Mouse (Mus musculus) heart, embryonic 12.5 days (tissue): ENCODE measurements around the gene Naglu. TPM values are rescaled to one million over a fixed set of nuclear protein-coding genes. Genes with fewer than 3 reads are reported as not detected.

Experiments used
- ATAC-seq: fragments of 200-750 bp; cut with Nextera tagmentation; 2 replicates; pipeline ENCODE4 v1.8.0; 2017; ENCODE audit warnings: moderate TSS enrichment, moderate library complexity; ENCODE audit not compliant: insufficient number of reproducible peaks, low FRiP score
- H3K27ac ChIP-seq: fragments of 300-500 bp; sonication (generic); 2 replicates; pipeline ENCODE4 v1.5.1; 2016; ENCODE audit warnings: mild to moderate bottlenecking, moderate library complexity; ENCODE audit not compliant: poor library complexity, severe bottlenecking
- H3K27me3 ChIP-seq: fragments of 300-500 bp; sonication (generic); replicated peaks from 2 replicates; pipeline ENCODE4 v1.6.1; 2016; ENCODE audit warnings: mild to moderate bottlenecking, moderate library complexity
- H3K36me3 ChIP-seq: fragments of 300-500 bp; sonication (generic); 2 replicates; pipeline ENCODE4 v1.6.1; 2016; ENCODE audit warnings: mild to moderate bottlenecking, moderate library complexity
- H3K4me1 ChIP-seq: fragments of 300-500 bp; sonication (generic); replicated peaks from 2 replicates; pipeline ENCODE4 v1.6.1; 2016; ENCODE audit warnings: mild to moderate bottlenecking
- H3K4me2 ChIP-seq: fragments of 300-500 bp; sonication (generic); 2 replicates; pipeline ENCODE4 v1.6.1; 2016; ENCODE audit warnings: mild to moderate bottlenecking, moderate library complexity
- H3K4me3 ChIP-seq: fragments of 300-500 bp; sonication (generic); 2 replicates; pipeline ENCODE4 v1.5.1; 2016; ENCODE audit warnings: mild to moderate bottlenecking
- H3K9ac ChIP-seq: fragments of 300-500 bp; sonication (generic); 2 replicates; pipeline ENCODE4 v1.6.1; 2016; ENCODE audit warnings: mild to moderate bottlenecking, moderate library complexity
- H3K9me3 ChIP-seq: fragments of 300-500 bp; sonication (generic); replicated peaks from 2 replicates; pipeline ENCODE4 v1.6.1; 2016; ENCODE audit warnings: mild to moderate bottlenecking, moderate library complexity
- WGBS: fragments of 180-500 bp; shearing (Covaris S2); methylation state at CpG from one replicate; pipeline ENCODE4 v1.1.7; 2016; 5-methylcytosine and 5-hydroxymethylcytosine counted together
- polyA plus RNA-seq: library from polyadenylated mRNA; unstranded; fragments of >200 nt; fragmentation: Nextera tagmentation; extraction: Ambion mirVana; gene quantifications from 2 replicates; pipeline ENCODE4 v1.2.1, GENCODE M21; 2016

The Naglu gene
- polyA plus RNA-seq, 1 experiment from 2014 or later: 18.1 TPM

- H3K4me2 ChIP-seq: no peak overlapping the region
- peaks cover 46% of the 10 kb centered on the region for H3K36me3 ChIP-seq
- H3K9me3 ChIP-seq: peaks cover 4% of the 10 kb centered on the region
- peaks cover 77% of the 10 kb centered on the region for H3K4me1 ChIP-seq
- 0 out of 2 replicates have a peak overlapping the region, but pooled peaks have one; percentile 3 for H3K9ac ChIP-seq
- H3K27me3 ChIP-seq: no peaks in the 10 kb centered on the region
- no peak for ATAC-seq
- 29% methylated on average over 5 of the region's 5 CpGs for WGBS
- H3K4me3 ChIP-seq: no peak overlapping the region
- peak overlapping the region; percentile 99 for H3K27ac ChIP-seq
Measured at GRCm38 (mm10) chr11:101057860-101058259, 12.0 kb upstream of the Naglu start.

DNA sequence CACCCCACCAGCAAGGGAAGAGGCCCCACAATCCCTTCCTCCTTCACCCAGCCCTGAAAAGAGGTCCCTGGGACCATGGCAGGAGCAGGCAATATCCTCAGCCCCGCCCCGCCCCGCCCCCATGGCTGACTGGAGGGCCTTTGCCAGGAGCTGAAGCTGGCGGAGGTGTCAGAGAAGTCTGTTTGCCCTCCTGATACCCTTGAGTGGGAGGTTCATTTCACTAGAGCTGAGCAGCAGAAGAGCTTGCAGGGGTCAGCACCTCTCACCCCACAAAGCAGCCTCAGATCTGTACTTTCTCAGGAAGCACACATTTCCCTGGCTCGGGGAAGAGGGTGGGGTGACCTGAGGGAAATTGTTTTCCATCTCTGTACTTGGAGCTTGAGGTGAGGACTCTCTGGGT, 11.1 kb upstream of the Naglu start:
- WGBS: 41% methylated on average over 5 of the region's 5 CpGs
- H3K4me2 ChIP-seq: peak overlapping the region; percentile 0; the same call in 1 of the 2 replicates
- peak overlapping the region; percentile 58 for H3K9ac ChIP-seq
- no peak overlapping the region for H3K4me3 ChIP-seq
- ATAC-seq: peak; percentile 22; the same call in 1 of the 2 replicates
- H3K27me3 ChIP-seq: no peaks in the 10 kb centered on the region
- H3K36me3 ChIP-seq: peaks cover 40% of the 10 kb centered on the region
- peak overlapping the region; percentile 99 for H3K27ac ChIP-seq
- H3K9me3 ChIP-seq: peaks cover 4% of the 10 kb centered on the region
- H3K4me1 ChIP-seq: peaks cover 86% of the 10 kb centered on the region

GRCm38 (mm10) chr11:101059473-101059872, 10.3 kb upstream of the Naglu start:
- Histone ChIP-seq H3K27ac (peak overlapping the region; percentile 99), H3K27me3 (no peaks in the 10 kb centered on the region), H3K4me3 (no peak overlapping the region), H3K4me2 (no peak overlapping the region), H3K9ac (peak overlapping the region; percentile 13; the same call in 1 of the 2 replicates), H3K36me3 (peaks cover 33% of the 10 kb centered on the region), H3K9me3 (no peaks in the 10 kb centered on the region), H3K4me1 (peaks cover 93% of the 10 kb centered on the region)
- WGBS: 83% methylated on average over 10 of the region's 10 CpGs
- ATAC-seq: no peak

GRCm38 (mm10) chr11:101060126-101060525, 9.7 kb upstream of the Naglu start:
- Histone ChIP-seq H3K9me3 (no peaks in the 10 kb centered on the region), H3K4me3 (no peak overlapping the region), H3K4me1 (peaks cover 99% of the 10 kb centered on the region), H3K27me3 (no peaks in the 10 kb centered on the region), H3K9ac (peak overlapping the region; percentile 24), H3K36me3 (peaks cover 27% of the 10 kb centered on the region), H3K27ac (peak overlapping the region; percentile 99), H3K4me2 (0 out of 2 replicates have a peak overlapping the region, but pooled peaks have one; percentile 0)
- 17% methylated on average over 8 of the region's 8 CpGs for WGBS
- ATAC-seq: no peak

GRCm38 (mm10) chr11:101061049-101061448, 8.8 kb upstream of the Naglu start:
- H3K27ac ChIP-seq: peak overlapping the region; percentile 99
- WGBS: 72% methylated on average over 5 of the region's 5 CpGs

DNA sequence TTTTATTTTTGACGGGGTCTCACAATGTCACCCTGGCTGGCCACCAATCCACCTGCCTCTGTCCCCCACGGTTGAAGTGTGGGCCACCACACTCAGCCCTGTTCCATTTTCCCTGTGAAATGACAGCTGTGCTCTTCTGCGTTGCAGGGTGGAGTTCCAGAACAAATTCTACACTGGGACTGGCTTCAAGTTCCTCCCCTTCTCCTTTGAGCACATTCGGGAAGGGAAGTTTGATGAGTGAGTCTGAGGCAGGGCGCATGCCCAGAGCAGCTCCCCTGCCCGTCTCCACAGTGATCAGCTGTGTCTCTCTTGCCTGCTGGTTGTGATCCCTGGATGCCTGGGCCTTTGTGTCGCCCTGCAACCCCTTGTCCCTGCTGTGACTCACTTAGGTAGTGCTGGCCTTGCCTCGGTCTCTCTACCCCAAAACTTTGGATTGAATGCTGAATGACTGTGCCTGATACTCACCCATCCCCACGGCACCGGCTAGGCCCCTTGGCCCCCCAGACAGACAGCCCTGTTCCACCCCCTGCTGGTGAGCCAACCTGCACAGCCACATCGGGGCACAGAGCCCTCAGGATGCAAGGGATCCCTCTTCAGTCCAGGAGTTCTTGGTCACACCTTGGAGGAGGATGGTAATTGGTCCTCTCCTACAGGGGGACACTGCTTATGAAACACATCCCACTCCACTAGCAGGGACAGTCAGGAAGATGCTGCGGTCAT, 7.5 kb upstream of the Naglu start:
- Histone ChIP-seq H3K4me2 (peak overlapping the region; percentile 28; the same call in 1 of the 2 replicates), H3K9me3 (no peaks in the 10 kb centered on the region), H3K36me3 (peaks cover 18% of the 10 kb centered on the region), H3K27me3 (no peaks in the 10 kb centered on the region), H3K27ac (peak overlapping the region; percentile 99), H3K9ac (peak overlapping the region; percentile 72), H3K4me1 (peaks cover 89% of the 10 kb centered on the region), H3K4me3 (no peak overlapping the region)
- 72% methylated on average over 12 of the region's 12 CpGs for WGBS
- ATAC-seq: no peak

More at GRCm38 (mm10) chr11:101061049-101061448, 8.8 kb upstream of the Naglu start:
- no peak overlapping the region for H3K4me2 ChIP-seq
- no peak for ATAC-seq
- H3K4me3 ChIP-seq: no peak overlapping the region
- peaks cover 93% of the 10 kb centered on the region for H3K4me1 ChIP-seq
- H3K9me3 ChIP-seq: no peaks in the 10 kb centered on the region
- H3K9ac ChIP-seq: peak overlapping the region; percentile 60; the same call in 1 of the 2 replicates
- no peaks in the 10 kb centered on the region for H3K27me3 ChIP-seq
- peaks cover 18% of the 10 kb centered on the region for H3K36me3 ChIP-seq

DNA sequence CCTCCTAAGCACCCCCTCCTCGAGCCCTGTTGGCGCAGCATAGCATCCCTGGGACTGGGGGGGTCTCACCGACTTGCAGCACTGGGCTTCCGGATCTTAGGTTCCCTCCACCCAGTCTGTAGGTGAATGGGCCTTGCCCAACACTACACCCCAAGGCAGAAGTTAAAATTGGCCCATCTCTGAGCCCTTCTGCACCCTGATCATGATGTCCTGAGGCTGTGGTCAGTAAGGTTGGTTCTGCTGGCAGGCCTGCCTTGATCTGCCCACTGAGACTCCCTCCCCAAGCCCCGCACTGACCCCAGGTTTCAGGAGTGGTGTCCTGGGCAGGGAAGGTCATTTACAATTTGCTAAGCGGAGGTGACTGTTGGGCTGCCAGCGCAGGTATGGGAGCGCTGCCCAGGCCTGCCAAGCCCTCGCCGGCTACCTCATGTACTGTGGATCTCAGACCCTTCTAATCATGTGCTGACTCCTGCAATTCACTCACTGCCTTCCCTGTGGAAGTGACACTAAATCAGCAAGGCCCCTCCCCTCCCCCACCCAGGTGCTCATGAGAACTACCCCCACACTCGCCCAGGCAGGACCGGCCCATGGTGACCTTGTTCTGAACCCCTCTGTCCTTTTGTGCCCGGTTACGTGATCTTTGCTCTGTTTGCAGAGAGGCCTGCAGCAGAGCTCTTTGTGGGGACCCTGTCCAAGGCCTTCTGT, 6.7 kb upstream of the Naglu start:
- H3K4me2 ChIP-seq: peak overlapping the region; percentile 28
- no peak overlapping the region for H3K4me3 ChIP-seq
- WGBS: 46% methylated on average over 14 of the region's 14 CpGs
- H3K36me3 ChIP-seq: peaks cover 18% of the 10 kb centered on the region
- no peaks in the 10 kb centered on the region for H3K9me3 ChIP-seq
- H3K9ac ChIP-seq: peak overlapping the region; percentile 72
- H3K27ac ChIP-seq: peak overlapping the region; percentile 99
- peaks cover 81% of the 10 kb centered on the region for H3K4me1 ChIP-seq
- no peaks in the 10 kb centered on the region for H3K27me3 ChIP-seq
- peak; percentile 6; the same call in 1 of the 2 replicates for ATAC-seq

GRCm38 (mm10) chr11:101063676-101064327, 6.0 kb upstream of the Naglu start:
- no peak overlapping the region; the same call in 1 of the 2 replicates for H3K4me3 ChIP-seq
- H3K36me3 ChIP-seq: peaks cover 18% of the 10 kb centered on the region
- ATAC-seq: peak; percentile 76
- no peaks in the 10 kb centered on the region for H3K27me3 ChIP-seq
- no peaks in the 10 kb centered on the region for H3K9me3 ChIP-seq
- WGBS: 1% methylated on average over 12 of the region's 12 CpGs
- peak overlapping the region; percentile 72 for H3K9ac ChIP-seq
- H3K4me2 ChIP-seq: peak overlapping the region; percentile 28
- H3K4me1 ChIP-seq: peaks cover 74% of the 10 kb centered on the region
- peak overlapping the region; percentile 99 for H3K27ac ChIP-seq

DNA sequence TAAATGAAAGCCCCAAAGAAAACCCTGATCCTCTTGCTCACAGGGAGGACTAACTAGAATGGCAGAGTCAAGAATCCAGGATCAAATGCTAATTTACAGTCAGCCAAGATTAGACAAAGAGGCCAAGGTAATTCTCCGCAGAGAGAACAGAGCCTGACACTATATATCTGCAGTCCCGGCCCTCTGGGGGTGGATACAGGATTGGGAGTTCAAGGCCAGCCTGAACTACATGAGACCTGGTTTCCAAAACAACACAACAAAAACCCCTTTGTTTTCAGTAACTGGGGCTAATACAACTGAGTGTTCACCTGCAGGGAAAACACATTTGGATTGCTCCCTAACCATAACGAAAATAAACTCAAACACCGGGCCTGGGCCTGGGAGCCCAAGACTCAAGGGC, 5.3 kb upstream of the Naglu start:
- H3K27ac ChIP-seq: peak overlapping the region; percentile 99
- H3K27me3 ChIP-seq: no peaks in the 10 kb centered on the region
- no peak overlapping the region for H3K4me3 ChIP-seq
- peak overlapping the region; percentile 72 for H3K9ac ChIP-seq
- peaks cover 71% of the 10 kb centered on the region for H3K4me1 ChIP-seq
- H3K4me2 ChIP-seq: peak overlapping the region; percentile 28
- no peaks in the 10 kb centered on the region for H3K9me3 ChIP-seq
- ATAC-seq: no peak
- WGBS: 51% methylated on average over 4 of the region's 4 CpGs
- H3K36me3 ChIP-seq: peaks cover 18% of the 10 kb centered on the region

DNA sequence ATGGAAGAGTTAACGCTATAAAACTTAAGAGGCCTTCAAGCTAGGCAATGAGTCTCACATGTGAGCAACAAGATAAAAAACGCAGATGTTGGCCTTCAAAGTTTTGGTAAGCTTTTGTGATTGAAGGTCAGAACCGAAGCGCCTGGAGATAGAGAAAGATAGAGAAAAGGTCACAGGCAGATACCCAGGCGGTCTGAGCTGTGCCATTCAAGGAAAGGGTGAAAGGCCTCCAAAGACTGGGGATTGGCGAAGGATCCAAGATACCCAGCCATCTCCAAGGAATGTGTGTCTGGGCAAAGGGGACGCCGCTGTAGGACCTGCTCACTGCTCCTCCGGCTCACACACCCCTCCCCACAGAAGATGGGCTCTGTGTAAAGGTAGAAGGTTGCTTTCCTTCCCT, 4.8 kb upstream of the Naglu start:
- Histone ChIP-seq H3K4me1 (peaks cover 66% of the 10 kb centered on the region), H3K27ac (peak overlapping the region; percentile 99)
- no peak for ATAC-seq

More for the DNA sequence above, 4.8 kb upstream of the Naglu start:
- Histone ChIP-seq H3K27me3 (no peaks in the 10 kb centered on the region), H3K36me3 (peaks cover 18% of the 10 kb centered on the region), H3K4me2 (no peak overlapping the region), H3K4me3 (no peak overlapping the region), H3K9me3 (no peaks in the 10 kb centered on the region), H3K9ac (peak overlapping the region; percentile 52; the same call in 1 of the 2 replicates)
- WGBS: 75% methylated on average over 9 of the region's 9 CpGs
